Mouse (Mus musculus) telencephalon, adult 2 months (tissue): ENCODE data around the gene Opa3.

Source experiments
- DNase-seq: peaks from one replicate; pipeline ENCODE4 v3.0.0-alpha.2; 2011; ENCODE audit warnings: low read depth, low spot score

Opa3 gene

DNA sequence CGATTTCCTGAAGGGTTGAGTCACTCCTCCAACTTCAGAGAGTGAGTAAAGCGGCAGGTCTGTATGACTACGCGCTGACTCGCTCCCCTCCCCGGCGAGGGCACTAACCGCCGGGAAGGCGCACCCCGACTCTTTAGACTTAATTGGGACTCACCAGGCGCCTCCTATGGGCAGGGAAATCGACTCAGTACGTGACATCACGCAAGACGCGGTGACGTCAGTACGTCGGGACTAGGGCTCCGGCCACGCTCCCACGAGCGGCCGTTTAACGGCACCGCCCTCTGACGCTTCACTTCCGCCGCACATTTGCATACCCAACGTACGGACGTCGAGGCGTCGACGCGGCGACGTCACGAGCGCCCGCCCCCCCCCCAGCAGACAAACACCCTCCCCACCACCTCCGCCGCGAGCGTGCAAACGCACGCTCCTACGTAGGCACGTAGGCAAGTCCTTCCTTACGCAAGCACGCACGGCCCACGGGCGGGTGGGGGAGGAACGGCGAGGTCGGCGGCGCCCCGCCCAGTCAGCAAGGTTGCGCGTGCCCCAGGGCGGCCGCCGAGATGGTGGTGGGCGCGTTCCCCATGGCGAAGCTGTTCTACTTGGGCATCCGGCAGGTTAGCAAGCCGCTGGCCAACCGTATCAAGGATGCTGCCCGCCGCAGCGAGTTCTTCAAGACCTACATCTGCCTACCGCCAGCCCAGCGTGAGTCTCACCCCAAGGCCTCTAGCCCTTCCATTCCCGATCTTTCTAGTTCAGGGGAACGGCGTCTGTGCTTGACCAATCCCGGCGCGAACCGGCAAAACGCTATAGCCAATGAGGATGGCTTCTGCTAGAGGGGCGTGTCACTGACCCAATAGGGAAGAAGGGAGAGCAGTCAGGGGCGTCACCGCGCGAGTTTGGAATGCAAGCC, at the start of gene Opa3:
Gene Opa3, plus strand, starts transcription at position 452 of the 910 bp plus-strand sequence.
- peak; percentile 100 for DNase-seq

DNA sequence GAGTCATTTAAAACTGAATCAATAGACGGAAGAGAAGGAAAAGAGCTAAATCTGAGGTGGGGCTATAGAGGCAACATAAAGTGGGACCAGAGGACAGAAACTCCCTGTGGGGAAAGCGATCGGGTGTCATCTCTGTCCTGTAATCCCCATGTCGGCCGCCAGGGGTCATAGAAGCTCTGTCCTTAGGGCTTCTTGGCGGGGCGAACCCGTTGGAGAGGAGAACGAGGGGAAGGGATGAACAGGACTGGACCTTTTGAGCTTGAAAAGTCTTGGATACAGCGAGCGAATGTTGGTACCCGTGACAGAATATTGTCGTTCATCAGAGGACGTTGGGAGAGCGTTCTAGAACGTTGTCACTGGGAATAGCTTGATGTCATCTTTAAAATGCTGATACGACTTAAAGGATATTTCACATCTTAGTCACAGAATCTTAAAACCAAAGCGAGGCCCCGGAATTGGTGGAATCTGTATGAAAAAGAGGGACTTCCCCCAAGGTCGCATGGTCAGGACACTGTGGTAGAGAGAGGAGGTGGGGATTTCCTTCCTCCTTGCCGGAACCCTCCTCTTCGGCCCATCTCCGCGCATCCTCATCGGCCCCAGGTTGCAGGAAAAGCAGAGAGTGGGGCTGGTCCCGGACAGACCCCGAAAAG, 49.6 kb upstream of the Opa3 start:
- DNase-seq: no peak

DNA sequence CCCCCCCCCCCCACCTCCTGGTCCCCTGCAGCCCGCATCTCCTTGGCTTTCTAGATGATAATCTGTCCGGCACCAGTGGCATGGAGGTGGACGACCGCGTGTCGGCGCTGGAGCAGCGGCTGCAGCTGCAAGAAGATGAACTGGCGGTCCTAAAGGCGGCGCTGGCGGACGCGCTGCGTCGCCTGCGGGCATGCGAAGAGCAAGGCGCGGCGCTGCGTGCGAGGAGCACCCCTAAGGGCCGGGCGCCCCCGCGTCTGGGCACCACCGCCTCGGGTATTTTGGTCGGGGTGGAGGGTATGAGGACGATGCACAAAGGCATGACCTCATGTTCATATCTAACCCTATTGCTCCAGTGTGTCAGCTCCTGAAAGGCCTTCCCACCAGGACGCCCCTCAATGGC, 49.0 kb upstream of the Opa3 start:
- no peak for DNase-seq

DNA sequence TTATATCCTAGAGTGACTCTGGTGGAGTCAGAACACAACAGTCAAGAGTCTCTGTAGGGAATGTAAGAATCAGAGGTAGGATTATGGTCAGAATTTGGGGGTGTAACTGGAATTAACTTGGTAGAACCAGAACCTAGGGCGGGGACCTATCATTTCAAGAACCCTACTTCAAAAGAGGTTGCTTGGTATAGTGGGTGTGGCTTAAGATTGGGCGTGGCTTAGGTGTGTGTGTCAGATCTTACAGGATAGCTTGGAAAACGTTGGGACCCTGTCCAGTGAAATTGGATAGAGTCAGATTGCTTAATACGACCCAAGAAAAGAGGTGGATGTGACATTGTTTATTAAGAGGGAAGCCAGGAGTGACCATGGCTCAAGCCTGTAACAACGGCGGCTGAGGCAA, 48.2 kb upstream of the Opa3 start:
- DNase-seq: no peak

DNA sequence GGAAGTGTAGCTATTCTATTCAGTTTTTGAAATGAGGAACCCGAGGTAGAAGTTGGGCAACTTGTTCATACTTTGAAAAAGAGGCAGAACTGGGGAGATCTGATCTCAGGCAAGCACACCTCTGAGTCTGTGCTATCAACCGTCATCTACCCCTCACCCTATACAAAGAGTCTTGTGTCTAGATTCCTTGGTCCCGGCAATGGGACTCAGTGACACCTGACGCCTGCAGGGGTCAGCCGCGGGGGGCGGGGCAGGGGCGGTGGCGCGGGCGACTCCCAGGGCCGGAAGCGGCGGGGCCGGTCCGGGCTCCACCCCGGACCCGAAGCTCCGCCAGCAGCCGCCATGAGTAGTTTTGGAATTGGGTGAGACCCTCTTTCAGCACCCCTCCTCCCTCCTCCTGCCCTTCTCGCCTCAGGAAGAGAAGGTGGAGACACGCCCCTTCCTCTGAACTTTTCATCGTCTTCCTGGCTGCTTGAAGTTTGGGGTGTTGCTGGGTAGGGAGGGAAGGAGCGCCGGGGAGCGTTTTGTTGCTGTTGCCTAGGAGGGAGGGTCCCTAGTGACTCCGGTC, 47.2 kb upstream of the Opa3 start:
- no peak for DNase-seq

DNA sequence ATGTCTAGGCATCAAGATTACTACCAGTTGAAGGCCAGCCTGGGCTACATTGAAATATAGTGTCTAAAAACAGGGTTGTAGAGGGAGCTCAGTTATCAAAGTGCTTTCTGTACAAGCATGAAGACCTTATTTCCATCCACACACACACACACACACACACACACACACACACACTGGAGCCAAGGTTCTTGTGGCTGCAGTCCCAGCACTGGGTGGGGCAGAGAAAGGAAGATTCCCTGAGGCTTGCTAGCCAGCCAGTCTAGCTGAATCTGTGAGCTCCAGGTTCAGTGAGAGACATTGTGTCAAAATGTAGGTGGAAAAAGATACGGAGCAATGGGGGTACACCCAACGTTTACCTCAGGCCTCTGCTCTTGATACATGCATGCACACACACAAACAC, 43.9 kb upstream of the Opa3 start:
- no peak for DNase-seq

DNA sequence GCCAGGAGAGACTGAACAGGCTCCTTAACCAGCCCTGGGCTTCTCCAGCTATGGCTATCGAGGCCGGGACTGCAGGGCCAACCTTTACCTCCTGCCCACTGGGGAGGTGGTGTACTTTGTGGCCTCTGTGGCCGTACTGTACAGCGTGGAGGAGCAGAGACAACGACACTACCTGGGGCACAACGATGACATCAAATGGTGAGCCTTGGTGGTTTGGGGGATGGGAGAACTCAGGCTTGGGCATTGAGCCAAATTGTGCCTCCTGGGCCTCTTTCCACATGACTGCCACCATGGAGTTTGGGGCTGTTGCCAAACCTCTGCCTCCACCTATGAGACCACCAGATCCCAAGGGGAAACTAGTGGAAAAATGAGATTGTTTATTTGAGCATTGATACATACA, 43.4 kb upstream of the Opa3 start:
- no peak for DNase-seq

DNA sequence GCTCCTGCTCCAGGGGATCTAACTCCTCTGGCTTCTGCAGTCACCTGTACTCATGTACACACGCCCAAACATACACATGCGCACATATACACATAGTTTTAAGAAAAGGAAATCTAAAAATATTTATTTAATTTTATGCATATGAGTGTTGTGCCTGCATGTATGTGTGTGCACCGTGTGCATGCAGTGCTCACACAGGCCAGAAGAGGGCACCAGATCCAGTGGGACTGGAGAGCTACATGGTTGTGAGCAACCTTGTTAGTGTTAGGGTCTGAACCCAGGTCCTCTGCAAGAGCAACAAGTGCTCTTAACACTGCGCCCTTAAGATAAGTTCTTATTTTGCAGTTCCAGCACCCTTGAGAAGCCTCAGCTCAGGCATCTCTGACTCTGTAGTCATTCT, 33.5 kb upstream of the Opa3 start:
- no peak for DNase-seq

DNA sequence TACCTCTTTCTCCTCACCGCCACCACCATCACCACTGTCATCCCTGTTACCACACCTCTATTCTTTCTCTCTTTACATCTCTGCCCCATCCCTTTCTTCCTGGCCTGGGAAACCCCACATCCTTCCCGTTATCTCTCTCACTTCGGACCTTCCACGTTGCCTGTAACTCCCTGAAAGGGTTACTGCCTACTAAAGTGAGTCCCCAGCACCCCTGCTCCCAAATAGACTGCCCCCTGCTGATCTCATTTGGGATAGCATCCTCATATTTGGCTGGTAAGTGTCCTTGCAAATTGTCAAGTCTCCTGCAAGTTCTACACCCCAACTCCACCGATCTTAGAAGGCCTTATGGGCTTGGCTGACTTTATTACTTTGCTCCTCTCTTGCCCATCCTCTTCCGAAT, 31.5 kb upstream of the Opa3 start:
- DNase-seq: no peak

DNA sequence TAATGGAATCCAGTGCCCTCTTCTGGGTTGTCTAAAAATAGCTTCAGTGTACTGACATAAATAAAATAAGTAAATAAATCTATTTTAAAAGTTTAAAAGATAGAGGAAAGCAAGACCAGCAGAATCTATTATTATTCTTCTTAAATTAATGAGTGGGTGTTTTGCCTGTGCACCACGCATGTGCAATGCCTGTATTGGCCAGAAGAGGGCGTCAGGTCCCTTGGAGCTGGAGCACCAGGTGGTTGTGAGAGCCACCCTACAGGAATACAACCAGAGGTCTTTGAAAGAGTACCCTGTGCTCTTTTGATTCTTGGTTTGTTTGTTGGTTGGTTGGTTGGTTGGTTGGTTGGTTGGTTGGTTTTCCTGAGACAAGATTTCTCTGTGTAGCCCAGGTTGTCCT, 30.1 kb upstream of the Opa3 start:
- no peak for DNase-seq

DNA sequence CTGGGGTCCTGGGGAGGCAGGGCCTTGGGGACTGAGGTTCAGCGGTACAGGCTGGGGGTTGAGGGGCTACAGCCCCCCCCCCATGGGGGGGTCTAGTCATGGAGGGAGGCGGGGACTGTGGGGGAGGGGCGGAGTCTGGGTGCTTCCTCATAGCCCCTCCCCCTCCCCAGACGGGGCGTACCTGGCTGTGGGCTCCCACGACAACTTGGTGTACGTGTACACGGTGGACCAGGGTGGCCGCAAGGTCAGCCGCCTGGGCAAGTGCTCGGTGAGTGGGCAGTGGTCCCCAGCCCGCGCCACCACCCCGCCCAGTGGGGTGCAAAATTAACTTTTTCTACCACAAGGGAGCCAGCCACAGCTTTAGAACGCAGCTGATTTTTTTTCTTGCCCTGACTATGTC, 26.5 kb upstream of the Opa3 start:
- DNase-seq: no peak

DNA sequence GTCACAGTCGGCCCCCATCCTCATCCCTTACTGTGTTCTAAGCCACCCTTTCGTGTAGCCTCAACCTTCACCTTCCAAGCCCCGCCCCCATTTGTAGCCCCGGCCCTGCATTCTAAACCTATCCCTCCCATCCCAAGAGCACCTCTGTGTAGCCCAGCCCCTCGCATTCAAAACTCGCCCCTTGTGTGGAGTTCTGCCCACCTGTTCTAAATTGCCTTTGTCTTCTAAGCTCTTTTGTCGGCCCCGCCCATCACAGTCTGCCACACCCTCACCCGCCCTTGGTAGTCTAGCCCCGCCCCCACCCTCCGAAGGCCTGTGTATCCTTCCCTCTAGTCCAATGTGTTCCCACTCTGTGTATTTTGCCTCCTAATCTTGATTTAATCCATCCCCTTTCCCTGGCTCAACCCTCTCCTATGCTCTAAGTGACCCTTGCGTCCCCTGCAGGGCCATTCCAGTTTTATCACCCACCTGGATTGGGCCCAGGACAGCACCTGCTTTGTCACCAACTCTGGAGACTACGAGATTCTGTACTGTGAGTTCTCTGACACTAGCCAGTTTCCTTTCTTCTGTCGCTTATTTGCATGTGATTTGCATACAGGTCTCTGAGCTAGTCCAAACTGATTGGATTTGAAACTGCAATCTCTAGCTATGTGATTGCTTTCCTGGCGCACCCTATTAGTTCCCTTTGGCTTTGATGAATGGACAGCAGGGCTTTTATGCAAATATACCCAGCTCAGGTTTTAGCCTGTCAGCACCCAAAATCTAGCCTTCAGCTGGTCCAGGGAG, 25.9 kb upstream of the Opa3 start:
- DNase-seq: no peak

DNA sequence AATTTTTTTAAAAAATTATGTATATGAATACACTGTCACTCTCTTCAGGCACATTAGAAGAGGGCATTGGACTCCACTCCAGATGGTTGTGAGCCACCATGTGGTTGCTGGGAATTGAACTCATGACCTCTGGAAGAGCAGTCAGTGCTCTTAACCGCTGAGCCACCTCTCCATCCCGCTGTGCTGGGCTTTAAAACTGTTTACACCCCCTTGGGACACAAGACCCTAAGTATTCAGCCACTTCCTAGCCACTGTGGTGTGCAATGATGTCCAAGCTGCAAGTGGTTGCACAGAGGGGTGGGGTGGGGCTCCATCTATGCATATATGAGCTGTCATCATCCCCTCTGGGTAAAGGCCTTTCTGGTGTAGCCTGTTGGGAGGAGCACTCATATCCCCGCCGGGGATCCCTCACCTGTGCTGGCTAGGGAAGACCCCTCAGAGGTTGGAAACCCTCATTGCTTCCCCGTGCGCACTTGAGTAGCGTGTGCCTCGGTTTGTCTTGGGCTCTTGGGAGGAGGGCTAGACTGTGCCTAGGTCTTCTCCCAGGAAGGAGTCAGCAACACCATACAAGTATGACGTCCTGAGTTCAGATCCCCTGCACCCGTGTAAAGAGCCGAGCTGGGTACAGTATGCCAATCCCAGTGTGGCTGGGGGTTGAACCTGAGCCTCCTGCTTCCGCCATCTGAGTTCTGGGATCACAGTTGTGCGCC, 19.8 kb upstream of the Opa3 start:
- no peak for DNase-seq

DNA sequence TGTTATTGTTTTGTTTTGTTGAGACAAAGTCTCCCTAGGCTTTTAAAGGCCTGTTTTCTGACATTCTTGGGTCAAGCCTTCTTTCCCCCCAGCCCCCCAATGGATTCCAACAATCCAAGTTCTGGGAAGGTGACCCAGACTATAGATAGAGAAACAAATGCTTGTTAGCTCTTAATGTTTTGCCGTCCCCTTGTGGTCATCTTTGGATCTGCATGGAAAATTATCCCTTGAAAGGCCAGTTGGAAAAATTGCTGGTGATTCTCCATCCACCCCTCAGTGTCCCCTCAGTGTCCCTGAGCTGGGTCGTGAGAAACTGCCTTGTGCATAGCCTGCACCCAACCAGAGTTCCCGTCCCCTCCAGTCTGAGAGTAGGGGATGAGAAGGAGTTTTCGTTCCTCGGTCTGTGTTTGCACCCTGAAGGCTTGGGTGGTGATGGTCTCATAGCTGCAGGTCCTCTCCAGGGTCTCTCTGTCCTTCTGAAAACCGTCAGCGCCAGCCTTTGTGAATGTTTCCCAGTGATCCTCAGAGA, 19.1 kb upstream of the Opa3 start:
- DNase-seq: no peak

DNA sequence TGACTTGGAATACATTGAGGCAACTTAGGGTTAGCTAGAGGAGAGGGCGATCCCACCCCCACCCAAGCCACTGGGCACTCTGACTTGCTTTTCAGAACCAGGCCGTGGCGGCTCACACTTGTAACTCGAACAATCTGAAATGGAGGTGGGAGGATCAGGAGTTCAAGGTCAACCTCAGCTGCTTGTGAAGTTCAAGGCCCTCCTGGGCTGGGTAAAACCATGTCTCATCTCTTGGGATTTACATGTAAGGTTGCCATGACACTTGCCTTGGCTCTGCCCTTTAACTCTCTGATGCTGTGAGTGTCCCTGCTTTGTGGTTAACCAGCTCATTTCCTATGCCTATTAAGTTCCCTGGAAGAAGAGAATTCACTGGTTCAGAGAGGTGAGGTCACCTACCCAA, 18.6 kb upstream of the Opa3 start:
- no peak for DNase-seq

DNA sequence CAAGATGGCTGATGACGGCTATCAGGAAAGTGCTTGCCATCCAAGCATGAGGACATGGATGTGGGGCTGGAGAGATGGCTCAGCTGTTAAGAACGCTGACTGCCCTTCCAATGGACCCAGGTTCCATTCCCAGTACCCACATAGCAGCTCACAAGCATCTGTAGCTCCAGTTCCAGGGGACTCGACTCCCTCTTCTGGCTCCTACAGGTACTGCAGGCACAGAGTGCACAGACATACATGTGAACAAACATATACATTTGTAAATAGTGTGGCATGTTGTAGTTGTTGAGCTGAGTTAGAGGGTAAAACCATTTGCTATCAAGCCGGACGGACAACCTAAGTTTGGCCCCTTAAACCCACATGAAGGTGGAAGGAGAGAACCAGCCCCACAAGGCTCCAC, 18.1 kb upstream of the Opa3 start:
- DNase-seq: no peak

DNA sequence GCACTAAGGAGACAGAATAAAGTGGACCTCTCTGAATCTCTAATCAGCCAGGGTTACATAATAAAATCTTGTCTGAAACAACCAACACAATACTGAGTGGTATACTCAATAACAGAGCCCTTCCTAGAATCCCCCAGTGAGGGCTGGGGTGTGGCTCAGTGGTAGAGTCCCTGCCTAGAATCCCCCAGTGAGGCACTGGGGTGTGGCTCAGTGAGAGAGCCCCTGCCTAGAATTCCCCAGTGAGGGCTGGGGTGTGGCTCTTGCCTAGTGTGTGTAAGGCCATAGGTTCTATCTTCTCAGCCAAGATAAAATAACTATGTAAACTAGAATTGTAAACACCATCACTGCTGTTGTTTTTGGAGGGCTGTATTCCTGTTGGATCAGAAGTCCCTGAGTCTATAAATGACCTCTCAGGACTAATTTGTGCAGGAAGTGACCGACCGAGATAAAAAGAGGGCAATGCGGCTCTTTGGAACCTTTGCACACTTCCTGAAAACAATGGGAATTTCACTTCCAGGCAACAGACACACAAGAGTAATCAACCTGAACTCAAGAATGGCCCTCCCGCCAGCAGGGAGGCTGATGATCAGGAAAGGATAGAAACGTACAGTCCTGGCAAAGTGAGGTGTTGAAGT, 17.0 kb upstream of the Opa3 start:
- no peak for DNase-seq

DNA sequence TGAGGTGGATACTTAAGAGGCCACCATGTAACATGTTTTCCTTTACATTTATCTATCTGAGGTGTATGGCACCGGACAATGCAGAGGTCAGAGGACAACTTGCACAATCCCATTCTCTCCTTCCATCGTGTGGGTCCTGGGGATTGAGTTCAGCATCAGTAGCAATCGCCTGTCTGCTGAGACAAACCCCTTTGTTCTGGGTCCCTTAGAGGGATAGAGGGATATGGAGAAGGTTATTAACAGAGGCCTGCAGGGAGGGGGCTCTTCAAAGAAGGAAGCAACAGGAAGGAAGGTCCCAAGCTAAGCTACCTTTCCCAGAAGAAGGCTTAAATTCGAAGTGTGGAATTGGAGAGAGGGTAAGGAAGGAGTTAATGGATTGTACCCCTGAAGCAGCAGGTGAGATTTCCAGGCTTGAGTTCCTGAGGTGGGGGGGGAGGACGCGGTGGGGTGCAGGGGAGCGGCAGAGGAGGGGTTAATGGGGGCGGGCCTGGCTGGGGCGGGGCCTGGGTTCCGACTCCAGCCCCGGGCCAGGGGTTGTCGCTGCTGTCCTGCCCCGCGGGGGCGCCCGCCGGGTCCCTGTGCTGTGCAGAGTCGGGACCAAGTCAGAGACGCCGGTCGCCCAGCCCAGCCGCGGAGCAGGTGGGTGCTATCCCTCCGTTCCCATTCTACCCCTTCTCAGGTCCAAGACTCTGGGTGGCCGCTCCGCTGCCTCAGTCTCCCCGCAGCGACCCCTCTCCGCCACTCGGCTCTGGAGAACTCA, 16.0 kb upstream of the Opa3 start, which contains the start of gene Gpr4:
Gene Gpr4, plus strand, starts transcription at position 543 of the 760 bp plus-strand sequence.
- no peak for DNase-seq

DNA sequence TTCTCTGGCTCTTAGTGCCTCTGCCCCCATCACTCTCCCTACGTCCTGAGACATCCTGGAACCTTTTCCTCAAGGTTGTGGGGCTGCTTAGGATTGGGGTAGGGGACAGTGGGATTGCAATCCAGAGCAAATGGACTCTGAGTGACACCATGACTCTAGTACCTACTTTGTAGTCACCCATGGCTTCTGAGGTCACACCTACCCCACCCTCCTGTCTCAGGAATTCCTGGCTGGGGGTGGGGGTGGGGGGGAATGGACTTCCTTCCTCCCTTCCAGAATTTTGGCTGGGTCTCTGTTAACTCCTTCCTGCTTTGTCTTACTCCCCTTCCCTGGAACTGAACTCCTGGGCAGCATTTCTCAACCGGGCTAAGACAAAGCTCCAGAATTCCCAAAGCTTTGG, 14.7 kb upstream of the Opa3 start:
- DNase-seq: no peak

DNA sequence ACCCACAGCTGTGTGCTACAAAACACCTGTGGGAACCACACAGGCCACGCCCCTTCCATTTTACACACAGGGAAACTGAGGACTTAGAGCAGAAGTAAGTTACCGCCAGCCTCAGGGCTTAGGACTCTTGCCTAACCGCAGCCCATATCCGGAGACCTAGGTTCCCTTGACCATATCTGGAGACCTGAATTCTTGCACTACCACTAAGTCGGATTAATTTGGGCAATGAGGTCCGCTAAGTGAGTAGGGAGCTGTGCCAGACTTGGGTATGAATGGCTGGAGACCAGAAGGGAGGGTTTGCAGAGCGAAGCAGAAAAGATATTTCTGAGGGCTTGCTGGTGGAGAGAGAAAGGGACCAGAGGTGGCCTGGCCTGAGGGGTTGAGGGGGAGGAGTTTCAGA, 13.8 kb upstream of the Opa3 start:
- no peak for DNase-seq
